Mouse (Mus musculus) liver, postnatal 0 days (tissue): ENCODE results near the gene Tacc2.

Experiments used
- CTCF ChIP-seq: sonication (generic); IDR thresholded peaks from 2 replicates; pipeline ENCODE4 v1.5.1; 2016; ENCODE audit warnings: antibody characterized with exemption, low read depth
- EP300 ChIP-seq: IDR thresholded peaks from 2 replicates; pipeline ENCODE4 v1.6.1; 2016; ENCODE audit warnings: antibody characterized with exemption, low read depth, mild to moderate bottlenecking

DNA sequence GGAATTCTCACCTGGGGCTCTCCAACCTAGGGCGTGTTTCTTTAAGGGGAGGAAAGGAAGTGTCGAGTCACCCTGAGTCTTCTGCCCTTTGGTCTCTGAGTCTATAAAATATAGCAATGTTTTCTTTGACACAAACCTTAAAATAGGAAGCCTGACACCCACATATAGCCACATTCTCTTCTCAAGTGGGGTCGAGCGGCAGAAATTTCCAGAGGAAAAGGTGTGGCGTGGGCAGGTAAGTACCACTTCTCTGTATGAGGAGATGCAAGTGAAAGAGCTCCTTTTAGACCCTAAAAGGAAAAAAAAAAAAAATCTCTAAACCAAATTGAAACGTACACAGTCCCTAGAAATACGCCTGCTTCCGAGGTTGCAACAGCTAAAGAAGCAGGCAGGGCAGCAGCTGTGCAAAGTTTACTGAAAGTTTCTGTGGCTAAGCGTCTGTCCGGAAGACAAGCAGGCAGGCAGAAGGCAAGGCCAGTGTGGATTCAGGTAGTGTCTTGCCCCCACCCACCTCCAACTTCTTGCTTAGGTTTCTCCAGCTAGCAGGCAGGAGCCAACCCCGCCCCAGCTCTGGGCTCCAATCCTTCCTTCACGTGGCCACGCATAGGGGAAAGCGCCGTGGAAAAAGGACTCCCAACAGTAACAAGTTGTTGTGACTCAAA lies 68.2 kb downstream of the Tacc2 start:
- TF ChIP-seq CTCF (no peak), EP300 (no peak)
